Mouse (Mus musculus): ENCODE data around the gene Fam126a. TPM values are rescaled to one million over a fixed set of nuclear protein-coding genes. Genes with fewer than 3 reads are reported as not detected.

Fam126a gene
- total and polyA plus RNA-seq, 3 experiments = 19.6 to 32.6 (median 22.6) TPM

- in situ Hi-C loops (cut with MboI; ENCODE audit: low pct_ligation_motif_present, low pct_unique_long_range_greater_than_20kb, low sequenced_read_pairs) = no loop called here
- DNase-seq (ENCODE audit: extremely low read depth) = no peak
- dilution Hi-C loops (cut with MboI; ENCODE audit: extremely low pct_ligation_motif_present, extremely low pct_unique_long_range_greater_than_20kb, low sequenced_read_pairs) = no loop called here
Observed at GRCm38 (mm10) chr5:24016912-24017311, 13.6 kb downstream of the Fam126a start.

GRCm38 (mm10) chr5:24013338-24014003 is 17.0 kb downstream of the Fam126a start:
- TF ChIP-seq NELFE (IDR thresholded peaks at IDR 0.05; ENCODE audit: low read depth, low read length) (no peak), USF1 (IDR thresholded peaks at IDR 0.05; ENCODE audit: low read depth, low read length) (no peak), GABPA (IDR thresholded peaks at IDR 0.05; ENCODE audit: insufficient replicate concordance, low read depth, low read length) (no peak), TBP (conservative IDR thresholded peaks at IDR 0.05; ENCODE audit: low read depth, low read length) (no peak), ZNF384 (IDR thresholded peaks at IDR 0.05; ENCODE audit: low read depth, low read length) (no peak), JUND (conservative IDR thresholded peaks at IDR 0.05; ENCODE audit: low read depth, low read length) (no peak), MAX (IDR thresholded peaks at IDR 0.05; ENCODE audit: low read length) (no peak), MXI1 (IDR thresholded peaks at IDR 0.05; ENCODE audit: low read depth, low read length) (no peak), MEF2A (IDR thresholded peaks at IDR 0.05; ENCODE audit: borderline replicate concordance, low read depth, low read length) (no peak), ZC3H11A (IDR thresholded peaks at IDR 0.05; ENCODE audit: low read depth, low read length) (no peak)
- H3K4me1 ChIP-seq (ENCODE audit: control insufficient read depth in 1 of 2, insufficient read depth in 2 of 2) = peaks cover 0 to 16% of the 10 kb centered on the region in 2 experiments; a peak in 2 of 4 replicates
- H3K36me3 ChIP-seq (replicated peaks in 1 of 2; ENCODE audit: control insufficient read depth in 1 of 2, insufficient read depth in 1 of 2, low read length in 1 of 2) = peaks cover 0 to 39% of the 10 kb centered on the region in 2 experiments
- peaks cover 8% of the 10 kb centered on the region for H3K9me3 ChIP-seq (replicated peaks; ENCODE audit: low read length)
- H3K79me2 ChIP-seq (replicated peaks; ENCODE audit: control insufficient read depth, extremely low read depth, insufficient read depth, poor library complexity, severe bottlenecking) = 0 out of 2 replicates have a peak, but pooled peaks cover 5% of the 10 kb centered on the region
- dilution Hi-C loops (cut with MboI; ENCODE audit: extremely low pct_ligation_motif_present, extremely low pct_unique_long_range_greater_than_20kb, low sequenced_read_pairs) (no loop called here), in situ Hi-C loops (cut with MboI; ENCODE audit: low pct_ligation_motif_present, low pct_unique_long_range_greater_than_20kb, low sequenced_read_pairs) (no loop called here)
- no peak overlapping the region for H3K27ac ChIP-seq (ENCODE audit: insufficient read depth, low read depth)
- H3K4me2 ChIP-seq (ENCODE audit: insufficient read depth, low read depth, poor library complexity, severe bottlenecking) = no peak overlapping the region
- no peak overlapping the region for H3K9ac ChIP-seq (ENCODE audit: insufficient read depth, low read depth)
- no peaks in the 10 kb centered on the region for H3K27me3 ChIP-seq (replicated peaks)
- DNase-seq (ENCODE audit: extremely low read depth) = no peak
- no peak overlapping the region for H3K4me3 ChIP-seq (replicated peaks in 1 of 3; ENCODE audit: low read depth in 2 of 3, low read length in 2 of 3, poor library complexity in 1 of 3)

More at GRCm38 (mm10) chr5:24016912-24017311, 13.6 kb downstream of the Fam126a start:
- Histone ChIP-seq H3K27me3 (replicated peaks) (no peaks in the 10 kb centered on the region), H3K79me2 (replicated peaks; ENCODE audit: control insufficient read depth, extremely low read depth, insufficient read depth, poor library complexity, severe bottlenecking) (peaks cover 16% of the 10 kb centered on the region; the same call in 1 of the 2 replicates), H3K4me3 (replicated peaks in 1 of 3; ENCODE audit: low read depth in 2 of 3, low read length in 2 of 3, poor library complexity in 1 of 3) (no peak overlapping the region), H3K9ac (ENCODE audit: insufficient read depth, low read depth) (no peak overlapping the region), H3K36me3 (replicated peaks in 1 of 2; ENCODE audit: control insufficient read depth in 1 of 2, insufficient read depth in 1 of 2, low read length in 1 of 2) (peaks cover 0 to 54% of the 10 kb centered on the region in 2 experiments), H3K4me2 (ENCODE audit: insufficient read depth, low read depth, poor library complexity, severe bottlenecking) (no peak overlapping the region), H3K9me3 (replicated peaks; ENCODE audit: low read length) (peaks cover 8% of the 10 kb centered on the region), H3K4me1 (ENCODE audit: control insufficient read depth in 1 of 2, insufficient read depth in 2 of 2) (peaks cover 0 to 16% of the 10 kb centered on the region in 2 experiments; a peak in 2 of 4 replicates), H3K27ac (ENCODE audit: insufficient read depth, low read depth) (no peak overlapping the region)
- TF ChIP-seq USF2 (conservative IDR thresholded peaks at IDR 0.05; ENCODE audit: low read depth, low read length) = no peak
- no peak for TF ChIP-seq CHD2 (IDR thresholded peaks at IDR 0.05; ENCODE audit: low read length)
- TF ChIP-seq CHD1 (IDR thresholded peaks at IDR 0.05; ENCODE audit: low read depth, low read length) = no peak
- no peak for TF ChIP-seq RCOR1 (conservative IDR thresholded peaks at IDR 0.05; ENCODE audit: low read depth, low read length)
- no peak for TF ChIP-seq POLR2A (IDR thresholded peaks at IDR 0.05; ENCODE audit: low read depth, low read length)
- no peak for TF ChIP-seq UBTF (IDR thresholded peaks at IDR 0.05; ENCODE audit: low read depth, low read length)
- no peak for TF ChIP-seq E2F4 (IDR thresholded peaks at IDR 0.05; ENCODE audit: insufficient replicate concordance, low read depth, low read length)
- TF ChIP-seq SIN3A (IDR thresholded peaks at IDR 0.05; ENCODE audit: low read length) = no peak
- TF ChIP-seq MXI1 (IDR thresholded peaks at IDR 0.05; ENCODE audit: low read depth, low read length) = no peak
- TF ChIP-seq ZC3H11A (IDR thresholded peaks at IDR 0.05; ENCODE audit: low read depth, low read length) = no peak
- TF ChIP-seq MYC (IDR thresholded peaks at IDR 0.05; ENCODE audit: low read depth, low read length) = no peak
